Mouse (Mus musculus) forebrain, embryonic 13.5 days (tissue): ENCODE measurements around the gene Hba-x. TPM values are rescaled to one million over a fixed set of nuclear protein-coding genes. Genes with fewer than 3 reads are reported as not detected.
"Not testable (repeated sequence)": the region's sequence is repeated elsewhere in the genome, so short reads cannot be mapped to it uniquely, and the experiment has no call there.

Source experiments
- ATAC-seq: fragments of 200-750 bp; cut with Nextera tagmentation; 2 replicates; pipeline ENCODE4 v1.8.0; 2017
- H3K27ac ChIP-seq: fragments of 300-500 bp; sonication (generic); 2 replicates; pipeline ENCODE4 v1.5.1; 2015; ENCODE audit warnings: inconsistent platforms, mild to moderate bottlenecking, moderate library complexity
- H3K27me3 ChIP-seq: fragments of 300-500 bp; sonication (generic); 2 replicates; pipeline ENCODE4 v1.6.1; 2015; ENCODE audit warnings: mild to moderate bottlenecking, inconsistent platforms
- H3K36me3 ChIP-seq: fragments of 300-500 bp; sonication (generic); 2 replicates; pipeline ENCODE4 v1.6.1; 2015; ENCODE audit warnings: mild to moderate bottlenecking, inconsistent platforms; ENCODE audit not compliant: poor library complexity, severe bottlenecking
- H3K4me1 ChIP-seq: fragments of 300-500 bp; sonication (generic); 2 replicates; pipeline ENCODE4 v1.6.1; 2015; ENCODE audit warnings: inconsistent platforms
- H3K4me2 ChIP-seq: fragments of 300-500 bp; sonication (generic); 2 replicates; pipeline ENCODE4 v1.6.1; 2015; ENCODE audit warnings: inconsistent platforms, mild to moderate bottlenecking, moderate library complexity
- H3K4me3 ChIP-seq: fragments of 300-500 bp; sonication (generic); 2 replicates; pipeline ENCODE4 v1.5.1; 2015; ENCODE audit warnings: mild to moderate bottlenecking, inconsistent platforms
- H3K9ac ChIP-seq: fragments of 300-500 bp; sonication (generic); 2 replicates; pipeline ENCODE4 v1.6.1; 2015; ENCODE audit warnings: mild to moderate bottlenecking, inconsistent platforms
- H3K9me3 ChIP-seq: fragments of 300-500 bp; sonication (generic); replicated peaks from 2 replicates; pipeline ENCODE4 v1.6.1; 2016; ENCODE audit warnings: inconsistent platforms
- WGBS: fragments of 180-500 bp; shearing (Covaris S2); methylation state at CpG from one replicate; pipeline ENCODE4 v1.1.7; 2015; 5-methylcytosine and 5-hydroxymethylcytosine counted together
- polyA plus RNA-seq: library from polyadenylated mRNA; unstranded; fragments of >200 nt; fragmentation: Nextera tagmentation; extraction: Ambion mirVana; gene quantifications from 2 replicates; pipeline ENCODE4 v1.2.1, GENCODE M21; 2015

Gene Hba-x
- polyA plus RNA-seq, 1 experiment from 2014 or later: 316 TPM

DNA sequence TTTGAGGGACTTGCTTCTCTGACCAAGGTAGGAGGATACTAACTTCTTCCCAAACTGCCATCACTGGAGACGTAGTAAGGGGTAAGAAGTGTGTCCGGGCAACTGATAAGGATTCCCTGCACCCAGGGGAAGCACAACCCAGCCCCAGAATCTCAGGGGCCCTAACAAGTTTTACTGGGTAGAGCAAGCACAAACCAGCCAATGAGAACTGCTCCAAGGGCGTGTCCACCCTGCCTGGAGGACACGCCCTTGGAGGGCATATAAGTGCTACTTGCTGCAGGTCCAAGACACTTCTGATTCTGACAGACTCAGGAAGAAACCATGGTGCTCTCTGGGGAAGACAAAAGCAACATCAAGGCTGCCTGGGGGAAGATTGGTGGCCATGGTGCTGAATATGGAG lies 20.0 kb downstream of the Hba-x start, which contains the start of gene Hba-a2:
Gene Hba-a2, plus strand, starts transcription at position 287 of the 400 bp plus-strand sequence.
- not testable (repeated sequence) for H3K36me3 ChIP-seq, H3K4me1 ChIP-seq, H3K4me2 ChIP-seq, H3K4me3 ChIP-seq, H3K27ac ChIP-seq, H3K9me3 ChIP-seq, H3K27me3 ChIP-seq, ATAC-seq, H3K9ac ChIP-seq
- no CpG with 5 or more reads among the region's 4 CpGs for WGBS

DNA sequence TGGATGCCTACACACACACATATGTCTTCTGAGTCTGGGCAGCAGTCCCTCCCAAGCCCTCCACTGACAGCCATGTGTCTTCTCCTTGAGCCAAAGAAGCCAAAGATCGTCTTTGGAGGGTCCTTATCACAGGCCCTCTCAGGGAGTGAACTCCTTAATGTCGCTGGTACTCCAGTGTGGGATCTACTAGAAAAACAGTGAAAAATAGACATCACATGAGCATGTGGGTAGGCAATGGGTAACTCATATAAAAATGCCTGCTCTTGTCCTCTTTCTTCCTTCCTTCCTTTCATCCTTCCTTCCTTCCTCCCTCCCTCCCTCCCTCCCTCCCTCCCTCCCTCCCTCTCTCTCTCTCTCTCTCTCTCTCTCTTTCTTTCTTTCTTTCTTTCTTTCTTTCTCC lies 21.2 kb downstream of the Hba-x start:
- H3K27me3 ChIP-seq: peaks cover 12% of the 10 kb centered on the region; the same call in 1 of the 2 replicates
- H3K36me3 ChIP-seq, H3K4me2 ChIP-seq, H3K9me3 ChIP-seq, H3K4me1 ChIP-seq, H3K9ac ChIP-seq, H3K27ac ChIP-seq, H3K4me3 ChIP-seq, ATAC-seq: not testable (repeated sequence)
- WGBS: 48% methylated on average over 2 of the region's 2 CpGs

- Histone ChIP-seq H3K9ac (no peak overlapping the region), H3K9me3 (no peaks in the 10 kb centered on the region), H3K27ac (no peak overlapping the region), H3K4me2 (no peak overlapping the region), H3K36me3 (no peaks in the 10 kb centered on the region), H3K27me3 (peaks cover 12% of the 10 kb centered on the region; the same call in 1 of the 2 replicates), H3K4me1 (no peaks in the 10 kb centered on the region), H3K4me3 (no peak overlapping the region)
- ATAC-seq: no peak
- 85% methylated on average over 1 of the region's 1 CpGs for WGBS
Measured at GRCm38 (mm10) chr11:32297866-32298531, 21.8 kb downstream of the Hba-x start.

GRCm38 (mm10) chr11:32298532-32298918 lies 22.3 kb downstream of the Hba-x start:
- peaks cover 12% of the 10 kb centered on the region; the same call in 1 of the 2 replicates for H3K27me3 ChIP-seq
- no peaks in the 10 kb centered on the region for H3K9me3 ChIP-seq
- no peak overlapping the region for H3K9ac ChIP-seq
- 99% methylated on average over 2 of the region's 2 CpGs for WGBS
- H3K4me1 ChIP-seq: 0 out of 2 replicates have a peak, but pooled peaks cover 3% of the 10 kb centered on the region
- no peak for ATAC-seq
- no peak overlapping the region for H3K4me2 ChIP-seq
- H3K36me3 ChIP-seq: no peaks in the 10 kb centered on the region
- no peak overlapping the region for H3K4me3 ChIP-seq
- no peak overlapping the region for H3K27ac ChIP-seq

GRCm38 (mm10) chr11:32299865-32300264 lies 23.7 kb downstream of the Hba-x start, which contains the start of gene Hbq1a:
Gene Hbq1a, plus strand, starts transcription at chr11:32300069.
- not testable (repeated sequence) for H3K36me3 ChIP-seq, H3K9me3 ChIP-seq, H3K27ac ChIP-seq, H3K4me1 ChIP-seq, H3K9ac ChIP-seq
- ATAC-seq: peak; percentile 65
- Histone ChIP-seq H3K4me3 (0 out of 2 replicates have a peak within 1 kb of the TSS, but pooled peaks have one; percentile 9), H3K27me3 (peaks cover 12% of the 10 kb centered on the region; the same call in 1 of the 2 replicates), H3K4me2 (peak within 1 kb of the TSS; percentile 52)
- 4% methylated on average over 16 of the region's 16 CpGs for WGBS

DNA sequence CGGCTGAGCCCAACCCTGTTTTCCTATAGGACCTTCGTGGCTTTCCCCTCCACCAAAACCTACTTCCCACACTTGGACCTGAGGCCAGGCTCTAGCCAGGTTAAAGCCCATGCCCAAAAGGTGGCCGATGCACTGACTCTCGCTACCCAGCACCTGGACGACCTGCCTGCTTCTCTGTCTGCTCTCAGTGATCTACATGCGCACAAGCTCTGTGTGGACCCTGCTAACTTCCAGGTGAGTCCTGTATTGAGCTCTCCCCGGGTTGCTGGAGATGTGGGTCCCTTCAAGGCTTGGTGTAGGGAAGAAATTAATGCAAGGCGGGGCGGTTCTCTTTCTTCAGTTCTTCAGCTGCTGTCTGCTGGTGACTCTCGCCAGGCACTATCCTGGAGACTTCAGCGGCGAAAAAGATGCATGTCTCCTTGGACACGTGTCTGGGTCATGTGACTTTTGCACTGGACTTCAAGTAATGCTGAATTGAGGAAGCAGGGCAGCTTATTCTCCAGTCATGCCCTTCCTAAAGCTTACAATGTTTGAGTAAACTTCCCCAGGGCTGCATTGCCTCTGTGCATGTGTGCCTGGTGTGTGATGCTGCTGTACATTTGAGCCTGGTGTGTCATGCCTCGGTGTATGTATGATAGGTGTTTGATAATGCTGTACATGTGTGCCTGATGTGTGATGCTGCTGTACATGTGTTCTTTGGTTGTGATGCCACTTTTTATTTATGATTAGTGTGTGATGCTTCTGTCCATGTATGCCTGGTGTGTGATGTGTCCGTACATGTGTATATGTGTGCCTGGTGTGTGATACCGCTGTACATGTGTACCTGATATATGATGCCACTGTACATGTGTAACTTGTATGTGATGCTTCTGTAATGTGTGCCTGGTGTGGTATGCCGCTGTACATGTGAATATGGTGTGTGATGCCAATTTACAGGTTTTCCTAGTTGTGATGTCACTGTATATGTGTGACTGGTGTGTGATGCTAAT lies 24.4 kb downstream of the Hba-x start:
- no peak overlapping the region for H3K27ac ChIP-seq
- 0 out of 2 replicates have a peak, but pooled peaks cover 3% of the 10 kb centered on the region for H3K4me1 ChIP-seq
- ATAC-seq: 0 out of 2 replicates have a peak, but pooled peaks have one; percentile 15
- H3K4me2 ChIP-seq: peak overlapping the region; percentile 52
- H3K4me3 ChIP-seq: 0 out of 2 replicates have a peak overlapping the region, but pooled peaks have one; percentile 9
- no peak overlapping the region for H3K9ac ChIP-seq
- no peaks in the 10 kb centered on the region for H3K9me3 ChIP-seq
- no peaks in the 10 kb centered on the region for H3K36me3 ChIP-seq
- H3K27me3 ChIP-seq: peaks cover 12% of the 10 kb centered on the region; the same call in 1 of the 2 replicates
- 53% methylated on average over 15 of the region's 17 CpGs for WGBS

DNA sequence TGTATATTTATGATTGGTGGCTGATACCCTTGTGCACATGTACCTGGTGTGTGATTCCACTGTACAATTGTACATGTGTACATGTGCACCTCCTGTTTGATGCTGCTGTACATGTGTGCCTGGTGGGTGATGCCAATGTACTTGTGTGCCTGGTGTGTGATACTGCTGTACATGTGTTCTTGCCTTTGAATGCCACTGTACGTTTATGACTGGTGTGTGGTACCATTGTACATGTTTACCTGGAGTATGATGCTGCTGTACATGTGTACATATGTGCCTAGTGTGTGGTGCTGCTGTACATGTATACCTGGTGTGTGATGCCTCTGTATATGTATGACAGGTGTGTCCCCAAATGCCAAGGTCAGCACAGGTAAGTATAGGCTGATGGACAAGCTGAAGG lies 25.3 kb downstream of the Hba-x start:
- H3K36me3 ChIP-seq: no peaks in the 10 kb centered on the region
- H3K9me3 ChIP-seq: no peaks in the 10 kb centered on the region
- no peak overlapping the region for H3K4me3 ChIP-seq
- H3K27me3 ChIP-seq: peaks cover 12% of the 10 kb centered on the region; the same call in 1 of the 2 replicates
- ATAC-seq: no peak
- no peak overlapping the region for H3K9ac ChIP-seq
- WGBS: 73% methylated on average over 1 of the region's 1 CpGs
- H3K4me1 ChIP-seq: 0 out of 2 replicates have a peak, but pooled peaks cover 3% of the 10 kb centered on the region
- no peak overlapping the region for H3K4me2 ChIP-seq
- H3K27ac ChIP-seq: no peak overlapping the region

DNA sequence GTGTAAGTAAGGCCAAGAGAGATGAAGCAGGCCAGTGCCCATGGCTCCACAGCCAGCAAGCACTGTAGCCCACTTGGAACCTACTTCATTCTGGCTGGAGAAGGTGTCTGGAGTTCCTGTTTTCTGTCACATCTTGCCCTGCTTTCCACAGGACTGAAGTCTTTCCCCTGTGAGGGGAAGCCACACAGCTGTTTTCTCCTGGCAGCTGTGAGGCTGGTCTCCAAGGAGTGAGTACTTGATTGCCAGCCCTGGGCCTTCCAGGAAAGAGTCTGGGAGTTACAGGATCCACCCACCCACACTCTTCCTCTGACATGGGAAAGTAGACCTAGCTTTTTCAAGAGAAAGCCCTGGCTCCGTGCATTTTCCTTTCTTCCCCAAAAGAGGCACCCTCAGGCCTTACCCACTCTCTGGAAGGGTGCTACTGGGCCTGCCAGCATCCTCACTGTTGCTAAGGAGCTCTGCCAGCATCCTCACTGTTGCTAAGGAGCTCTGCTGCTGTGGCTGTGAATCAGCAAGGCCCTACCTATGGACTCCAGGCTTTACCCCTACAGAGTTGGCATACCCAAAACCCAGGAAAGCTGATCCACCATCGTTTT lies 26.7 kb downstream of the Hba-x start:
- ATAC-seq: no peak
- Histone ChIP-seq H3K4me1 (0 out of 2 replicates have a peak, but pooled peaks cover 3% of the 10 kb centered on the region), H3K4me3 (no peak overlapping the region), H3K9ac (no peak overlapping the region), H3K4me2 (no peak overlapping the region), H3K36me3 (no peaks in the 10 kb centered on the region), H3K9me3 (no peaks in the 10 kb centered on the region), H3K27me3 (peaks cover 12% of the 10 kb centered on the region; the same call in 1 of the 2 replicates), H3K27ac (no peak overlapping the region; the same call in 1 of the 2 replicates)
- WGBS: 57% methylated on average over 2 of the region's 2 CpGs

GRCm38 (mm10) chr11:32303455-32303854 lies 27.3 kb downstream of the Hba-x start:
- Histone ChIP-seq H3K27ac (no peak overlapping the region), H3K4me3 (no peak overlapping the region), H3K9me3 (no peaks in the 10 kb centered on the region), H3K27me3 (peaks cover 12% of the 10 kb centered on the region; the same call in 1 of the 2 replicates), H3K36me3 (no peaks in the 10 kb centered on the region), H3K4me1 (0 out of 2 replicates have a peak, but pooled peaks cover 3% of the 10 kb centered on the region), H3K9ac (no peak overlapping the region), H3K4me2 (no peak overlapping the region)
- no peak for ATAC-seq
- WGBS: 74% methylated on average over 1 of the region's 1 CpGs

DNA sequence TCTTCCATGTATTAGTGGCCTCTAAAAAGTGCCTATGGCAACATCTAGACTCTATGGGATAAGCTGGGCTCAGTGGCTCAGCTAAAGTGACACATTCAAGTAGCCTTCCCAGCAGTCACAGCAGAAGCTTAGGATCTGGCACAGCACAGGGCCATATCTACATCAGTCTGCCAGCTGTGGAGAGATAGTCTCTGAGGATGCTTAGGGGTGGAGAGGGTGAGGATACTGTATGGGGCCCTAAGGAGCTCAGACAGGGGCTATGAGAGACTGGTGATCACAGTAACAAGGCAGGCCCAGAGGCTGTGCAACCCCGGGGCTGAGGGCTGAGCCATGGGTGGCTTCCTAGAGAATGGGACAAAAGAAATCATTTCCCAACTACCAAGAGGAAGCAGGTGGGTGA lies 30.8 kb downstream of the Hba-x start:
- Histone ChIP-seq H3K9me3 (no peaks in the 10 kb centered on the region), H3K27me3 (no peaks in the 10 kb centered on the region), H3K4me2 (no peak overlapping the region), H3K27ac (no peak overlapping the region), H3K36me3 (no peaks in the 10 kb centered on the region), H3K9ac (no peak overlapping the region), H3K4me3 (no peak overlapping the region), H3K4me1 (0 out of 2 replicates have a peak, but pooled peaks cover 3% of the 10 kb centered on the region)
- WGBS: 91% methylated on average over 1 of the region's 1 CpGs
- ATAC-seq: no peak

DNA sequence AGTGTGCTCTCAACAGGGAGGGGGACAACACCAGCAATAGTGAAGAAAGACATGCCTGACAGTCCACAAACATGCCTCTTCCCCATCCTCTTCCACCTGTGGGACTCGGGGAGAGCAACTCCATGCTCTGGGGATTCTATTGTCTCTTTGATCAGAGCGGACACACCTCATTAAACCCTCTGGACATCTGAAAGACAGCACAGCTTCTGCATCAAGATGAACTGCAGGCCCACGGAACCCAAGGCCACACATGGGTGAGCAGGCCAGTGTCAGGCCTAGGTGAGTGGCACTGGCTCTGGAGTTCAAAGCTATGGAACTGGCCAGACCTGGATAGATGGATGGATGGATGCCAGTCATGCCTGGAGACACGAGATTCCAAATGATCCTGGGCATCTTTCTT lies 33.2 kb downstream of the Hba-x start:
- Histone ChIP-seq H3K9me3 (no peaks in the 10 kb centered on the region), H3K4me3 (no peak overlapping the region), H3K4me2 (no peak overlapping the region), H3K4me1 (no peaks in the 10 kb centered on the region), H3K36me3 (no peaks in the 10 kb centered on the region), H3K9ac (no peak overlapping the region), H3K27ac (no peak overlapping the region), H3K27me3 (no peaks in the 10 kb centered on the region)
- ATAC-seq: no peak
- 58% methylated on average over 4 of the region's 4 CpGs for WGBS
